Mouse (Mus musculus): ENCODE data around the gene Atp6v0d1. TPM values are rescaled to one million over a fixed set of nuclear protein-coding genes. Genes with fewer than 3 reads are reported as not detected.

Gene Atp6v0d1
- total and polyA plus RNA-seq, 3 experiments = 51.1 to 83.8 TPM; not detected in 1

- TF ChIP-seq POLR2AphosphoS2 (IDR thresholded peaks at IDR 0.05; ENCODE audit: low read length) = no peak
- TF ChIP-seq CHD1 (IDR thresholded peaks at IDR 0.05; ENCODE audit: low read depth, low read length) = no peak
- TF ChIP-seq ZMIZ1 (IDR thresholded peaks at IDR 0.05; ENCODE audit: low read depth, low read length) = no peak
- peak; percentile 66 for TF ChIP-seq GATA1 (IDR thresholded peaks at IDR 0.05; ENCODE audit: low read depth, low read length)
- peak; percentile 66; the same call in 1 of the 2 replicates for TF ChIP-seq MXI1 (IDR thresholded peaks at IDR 0.05; ENCODE audit: low read depth, low read length)
- TF ChIP-seq NRF1 (IDR thresholded peaks at IDR 0.05; ENCODE audit: insufficient read depth, low read depth, low read length, poor library complexity, severe bottlenecking) = no peak
- no peak; the same call in 1 of the 2 replicates for TF ChIP-seq SIN3A (IDR thresholded peaks at IDR 0.05; ENCODE audit: low read length)
- TF ChIP-seq E2F4 (IDR thresholded peaks at IDR 0.05; ENCODE audit: borderline replicate concordance, low read depth, low read length) = no peak
- TF ChIP-seq JUND (IDR thresholded peaks at IDR 0.05; ENCODE audit: low read depth, low read length) = no peak
Measured at GRCm38 (mm10) chr8:105542808-105543207, 23.0 kb downstream of the Atp6v0d1 start (continued).

DNA sequence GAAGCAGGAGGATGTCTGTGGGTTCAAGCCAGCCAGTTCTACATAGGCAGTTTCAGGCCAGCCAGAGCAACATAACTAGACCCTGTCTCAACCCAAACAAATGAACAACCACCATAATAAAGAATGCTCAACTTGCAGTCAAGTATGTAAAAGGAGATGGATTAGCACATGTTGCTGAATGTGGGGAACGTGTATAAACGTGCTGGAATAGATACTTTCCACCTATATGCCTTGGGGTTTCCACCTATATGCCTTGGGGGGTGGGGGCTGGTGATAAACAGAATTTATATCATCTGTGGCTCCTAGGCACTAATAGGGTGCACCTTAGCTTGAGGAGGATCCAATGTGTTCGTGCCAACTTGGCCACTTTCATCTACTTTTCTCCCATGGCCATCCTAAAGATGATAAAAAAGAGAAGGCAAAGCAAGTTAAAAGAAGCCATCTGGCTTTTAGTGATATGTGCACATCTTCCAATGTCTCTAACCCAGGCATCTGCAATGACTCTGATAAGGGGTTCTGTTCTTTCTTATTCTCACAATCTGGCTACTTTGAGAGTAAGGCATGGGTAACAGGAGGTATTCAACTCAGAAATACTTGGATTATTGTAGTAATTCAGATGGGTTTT is 23.7 kb downstream of the Atp6v0d1 start:
- peaks cover 32 to 50% of the 10 kb centered on the region in 2 experiments for H3K4me1 ChIP-seq (ENCODE audit: control insufficient read depth in 1 of 2, insufficient read depth in 2 of 2, low read length in 2 of 2)
- H3K9me3 ChIP-seq (replicated peaks; ENCODE audit: insufficient read depth, low read length) = no peaks in the 10 kb centered on the region
- no peak overlapping the region; a peak in 1 of 4 replicates for H3K4me3 ChIP-seq (ENCODE audit: control insufficient read depth in 1 of 2, insufficient read depth in 1 of 2, low read depth in 2 of 2, low read length in 2 of 2)
- H3K9ac ChIP-seq (ENCODE audit: control insufficient read depth, low read depth, low read length, poor library complexity, severe bottlenecking) = no peak overlapping the region
- peak overlapping the region; percentile 95 for H3K27ac ChIP-seq (ENCODE audit: control insufficient read depth, low read depth, low read length)
- peaks cover 2 to 55% of the 10 kb centered on the region in 2 experiments for H3K36me3 ChIP-seq (ENCODE audit: control insufficient read depth in 1 of 2, insufficient read depth in 2 of 2, low read length in 2 of 2)
- peaks cover 2% of the 10 kb centered on the region; the same call in 1 of the 2 replicates for H3K79me2 ChIP-seq (ENCODE audit: control insufficient read depth, insufficient read depth, low read length, poor library complexity)
- DNase-seq (ENCODE audit: low read depth, low spot score) = peak; percentile 87
- H3K27me3 ChIP-seq (ENCODE audit: control insufficient read depth in 1 of 2, insufficient read depth in 2 of 2, low read length in 2 of 2) = no peaks in the 10 kb centered on the region
- TF ChIP-seq BHLHE40 (IDR thresholded peaks at IDR 0.05; ENCODE audit: borderline replicate concordance, low read depth, low read length) (peak; percentile 64), RCOR1 (IDR thresholded peaks at IDR 0.05; ENCODE audit: low read depth, low read length) (peak; percentile 93), ZMIZ1 (IDR thresholded peaks at IDR 0.05; ENCODE audit: low read depth, low read length) (peak; percentile 51; the same call in 1 of the 2 replicates), MAZ (IDR thresholded peaks at IDR 0.05; ENCODE audit: low read depth, low read length) (peak; percentile 55; the same call in 1 of the 2 replicates), ZNF384 (IDR thresholded peaks at IDR 0.05; ENCODE audit: low read depth, low read length) (peak; percentile 64; the same call in 1 of the 2 replicates), TCF12 (IDR thresholded peaks at IDR 0.05; ENCODE audit: low read depth, low read length) (peak; percentile 99), TAL1 (IDR thresholded peaks at IDR 0.05; ENCODE audit: low read length) (peak; percentile 98), MYC (IDR thresholded peaks at IDR 0.05; ENCODE audit: low read depth, low read length) (peak; percentile 74; the same call in 1 of the 2 replicates), POLR2AphosphoS5 (IDR thresholded peaks at IDR 0.05; ENCODE audit: borderline replicate concordance, low read depth, low read length) (no peak), MAFK (IDR thresholded peaks at IDR 0.05; ENCODE audit: borderline replicate concordance, low read depth, low read length) (peak; percentile 55; the same call in 1 of the 2 replicates), USF1 (IDR thresholded peaks at IDR 0.05; ENCODE audit: low read depth, low read length) (no peak), ETS1 (IDR thresholded peaks at IDR 0.05; ENCODE audit: low read depth, low read length) (peak; percentile 89), POLR2AphosphoS2 (IDR thresholded peaks at IDR 0.05; ENCODE audit: low read length) (no peak), KAT2A (conservative IDR thresholded peaks at IDR 0.05; ENCODE audit: low read depth, low read length) (no peak), EP300 (IDR thresholded peaks at IDR 0.05; ENCODE audit: low read depth in 1 of 2, low read length in 2 of 2) (peak; percentile 98), SIN3A (IDR thresholded peaks at IDR 0.05; ENCODE audit: low read length) (peak; percentile 64), CHD2 (IDR thresholded peaks at IDR 0.05; ENCODE audit: low read length) (no peak), E2F4 (IDR thresholded peaks at IDR 0.05; ENCODE audit: borderline replicate concordance, low read depth, low read length) (no peak), RAD21 (IDR thresholded peaks at IDR 0.05; ENCODE audit: low read depth, low read length) (no peak), MXI1 (IDR thresholded peaks at IDR 0.05; ENCODE audit: low read depth, low read length) (no peak), GATA1 (IDR thresholded peaks at IDR 0.05; ENCODE audit: low read depth, low read length) (peak; percentile 98), MAX (IDR thresholded peaks at IDR 0.05; ENCODE audit: low read length) (peak; percentile 68), TBP (IDR thresholded peaks at IDR 0.05; ENCODE audit: low read depth, low read length) (no peak)

Data from MEL (cell line).